Mouse (Mus musculus): Measurements from ENCODE around the gene Pla2g4b. TPM values are rescaled to one million over a fixed set of nuclear protein-coding genes. Genes with fewer than 3 reads are reported as not detected.

The Pla2g4b gene
- total RNA-seq, 1 experiment from 2014 or later: 2.4 TPM

DNA sequence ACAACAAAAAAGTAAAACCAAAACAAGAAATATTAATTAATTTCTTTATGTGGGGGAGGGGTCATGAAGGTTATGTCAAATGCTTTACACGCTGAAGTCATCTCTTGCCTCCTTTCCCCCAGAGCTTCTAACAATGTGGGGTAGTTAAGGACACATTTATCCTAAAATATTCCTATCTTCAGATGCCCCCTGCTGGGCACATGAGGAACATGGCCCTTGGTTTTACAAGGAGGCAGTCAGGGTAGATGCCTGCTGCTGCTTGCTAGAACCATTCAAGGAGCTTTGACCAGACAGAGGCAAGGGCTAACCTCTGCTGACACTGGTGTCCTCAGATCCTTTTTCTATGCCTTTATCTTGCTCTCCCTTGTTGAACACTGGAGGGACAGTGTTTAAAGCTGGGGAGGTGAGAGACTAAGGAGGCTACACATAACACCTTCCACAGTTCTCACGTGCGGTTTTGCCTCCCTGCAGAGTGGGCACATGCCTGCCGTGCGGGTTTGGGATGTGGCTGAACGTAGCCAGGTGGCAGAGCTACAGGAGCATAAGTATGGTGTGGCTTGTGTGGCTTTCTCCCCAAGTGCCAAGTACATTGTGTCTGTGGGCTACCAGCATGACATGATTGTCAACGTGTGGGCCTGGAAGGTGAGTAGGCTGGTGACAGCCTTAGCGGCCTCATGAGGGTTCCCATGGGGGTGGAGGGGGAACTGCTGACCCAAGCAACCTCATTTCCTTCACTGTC is 21.6 kb upstream of the Pla2g4b start:
- peak; percentile 51; the same call in 1 of the 2 replicates for ATAC-seq (replicated peaks; ENCODE audit: insufficient number of reproducible peaks, low FRiP score, low TSS enrichment, poor library complexity, severe bottlenecking)

DNA sequence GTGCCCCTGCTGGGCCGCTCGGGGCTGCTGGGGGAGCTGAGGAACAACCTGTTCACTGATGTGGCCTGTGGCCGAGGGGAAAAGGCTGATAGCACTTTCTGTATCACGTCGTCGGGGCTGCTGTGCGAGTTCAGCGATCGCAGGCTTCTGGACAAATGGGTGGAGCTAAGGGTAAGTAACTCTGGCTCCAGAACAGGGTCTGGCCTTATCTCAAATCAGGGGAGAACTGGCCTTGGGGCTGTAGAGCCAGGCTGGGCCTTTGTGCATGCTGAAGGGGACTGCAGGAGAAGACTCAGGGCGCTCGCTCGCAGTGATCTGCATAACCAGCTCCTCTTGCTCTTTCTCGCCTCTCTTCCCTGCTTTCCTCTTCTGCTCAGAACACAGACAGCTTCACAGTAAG is 20.3 kb upstream of the Pla2g4b start:
- ATAC-seq (replicated peaks; ENCODE audit: insufficient number of reproducible peaks, low FRiP score, low TSS enrichment, poor library complexity, severe bottlenecking): no peak

DNA sequence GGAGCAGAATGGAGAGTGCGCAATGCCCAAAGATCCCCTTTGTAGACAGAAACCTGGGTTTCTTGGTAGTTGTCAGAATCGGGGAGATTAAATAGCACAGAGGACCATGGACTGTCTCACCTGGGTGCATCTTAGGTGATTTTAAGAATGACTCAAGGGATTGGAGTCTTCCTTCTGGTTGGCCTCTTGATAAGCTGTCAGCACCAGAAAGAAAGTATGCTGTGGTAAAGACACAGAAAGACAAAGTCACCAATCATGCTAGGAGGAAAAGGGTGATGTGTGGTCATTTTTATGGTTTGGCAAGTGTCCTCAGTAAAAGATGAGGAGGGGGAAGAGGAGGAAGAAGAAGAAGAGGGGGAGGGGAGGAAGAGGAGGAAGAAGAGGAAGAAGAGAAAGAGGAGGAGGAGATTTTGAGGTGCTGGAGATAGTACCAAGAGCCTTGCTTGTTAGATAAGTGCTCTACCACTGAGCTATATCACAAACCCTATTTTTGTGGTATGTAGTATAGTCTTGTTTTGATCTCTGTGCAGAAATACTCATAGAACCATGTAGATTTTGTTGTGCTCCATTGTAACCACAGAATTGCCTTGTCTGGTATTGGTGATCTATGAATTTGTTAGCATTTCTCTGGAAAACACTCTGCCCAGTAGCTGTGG is 19.3 kb upstream of the Pla2g4b start:
- ATAC-seq (replicated peaks; ENCODE audit: insufficient number of reproducible peaks, low FRiP score, low TSS enrichment, poor library complexity, severe bottlenecking): no peak

DNA sequence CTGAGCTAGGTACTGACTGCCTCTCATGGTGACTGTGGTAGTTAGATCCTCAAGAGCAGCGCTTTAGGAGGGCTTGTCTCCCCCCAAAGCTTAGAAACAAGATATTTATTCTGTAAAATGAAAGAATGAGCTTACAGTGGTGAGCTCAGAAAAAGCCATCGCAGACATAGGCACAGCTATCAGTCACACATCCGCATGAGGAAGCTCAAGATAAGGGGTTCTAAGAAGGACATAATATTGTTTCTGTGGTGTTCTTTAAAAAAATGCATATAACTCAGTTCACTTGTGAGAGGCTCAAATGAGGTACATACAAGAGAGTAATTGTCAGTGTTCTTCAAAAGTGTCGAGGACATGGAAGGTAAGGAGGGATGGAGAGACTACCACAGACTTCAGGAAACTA is 17.3 kb upstream of the Pla2g4b start:
- no peak for ATAC-seq (replicated peaks; ENCODE audit: insufficient number of reproducible peaks, low FRiP score, low TSS enrichment, poor library complexity, severe bottlenecking)

DNA sequence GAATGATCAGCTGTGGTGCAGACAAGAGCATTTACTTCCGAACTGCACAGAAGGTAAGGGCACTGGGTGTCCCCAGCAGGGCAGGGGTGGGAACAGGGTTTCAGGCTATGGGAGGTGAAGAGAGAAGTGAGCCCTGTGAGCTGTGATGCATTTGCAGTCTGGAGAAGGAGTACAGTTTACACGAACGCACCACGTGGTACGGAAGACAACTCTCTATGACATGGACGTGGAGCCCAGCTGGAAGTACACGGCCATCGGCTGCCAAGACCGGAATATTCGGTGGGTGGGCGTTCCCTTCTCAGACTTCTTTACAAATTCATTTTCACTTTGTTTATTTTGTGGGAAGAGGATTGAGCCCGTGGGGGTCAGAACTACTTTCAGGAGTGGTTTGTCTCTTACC is 15.6 kb upstream of the Pla2g4b start:
- ATAC-seq (replicated peaks; ENCODE audit: insufficient number of reproducible peaks, low FRiP score, low TSS enrichment, poor library complexity, severe bottlenecking): no peak

DNA sequence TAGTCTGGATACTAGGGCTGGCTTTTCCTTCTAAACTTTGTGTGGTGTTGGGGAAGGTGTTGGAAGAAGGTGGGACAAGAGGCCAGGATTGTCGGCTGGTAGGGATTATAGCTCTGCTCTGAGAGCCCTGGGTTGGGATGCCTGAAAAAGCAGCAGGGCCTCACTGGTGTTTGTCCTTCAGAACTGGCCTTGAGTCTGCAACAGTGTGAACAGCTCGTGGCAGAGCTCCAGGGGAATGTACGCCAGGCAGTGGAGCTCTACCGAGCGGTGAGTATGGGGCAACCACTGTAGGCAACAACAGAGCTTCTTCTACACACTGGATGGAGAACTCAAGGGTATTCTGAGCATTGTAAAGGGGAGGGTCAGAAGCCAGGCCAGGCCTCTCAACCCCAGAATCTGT is 8.9 kb upstream of the Pla2g4b start:
- no peak for ATAC-seq (replicated peaks; ENCODE audit: insufficient number of reproducible peaks, low FRiP score, low TSS enrichment, poor library complexity, severe bottlenecking)

DNA sequence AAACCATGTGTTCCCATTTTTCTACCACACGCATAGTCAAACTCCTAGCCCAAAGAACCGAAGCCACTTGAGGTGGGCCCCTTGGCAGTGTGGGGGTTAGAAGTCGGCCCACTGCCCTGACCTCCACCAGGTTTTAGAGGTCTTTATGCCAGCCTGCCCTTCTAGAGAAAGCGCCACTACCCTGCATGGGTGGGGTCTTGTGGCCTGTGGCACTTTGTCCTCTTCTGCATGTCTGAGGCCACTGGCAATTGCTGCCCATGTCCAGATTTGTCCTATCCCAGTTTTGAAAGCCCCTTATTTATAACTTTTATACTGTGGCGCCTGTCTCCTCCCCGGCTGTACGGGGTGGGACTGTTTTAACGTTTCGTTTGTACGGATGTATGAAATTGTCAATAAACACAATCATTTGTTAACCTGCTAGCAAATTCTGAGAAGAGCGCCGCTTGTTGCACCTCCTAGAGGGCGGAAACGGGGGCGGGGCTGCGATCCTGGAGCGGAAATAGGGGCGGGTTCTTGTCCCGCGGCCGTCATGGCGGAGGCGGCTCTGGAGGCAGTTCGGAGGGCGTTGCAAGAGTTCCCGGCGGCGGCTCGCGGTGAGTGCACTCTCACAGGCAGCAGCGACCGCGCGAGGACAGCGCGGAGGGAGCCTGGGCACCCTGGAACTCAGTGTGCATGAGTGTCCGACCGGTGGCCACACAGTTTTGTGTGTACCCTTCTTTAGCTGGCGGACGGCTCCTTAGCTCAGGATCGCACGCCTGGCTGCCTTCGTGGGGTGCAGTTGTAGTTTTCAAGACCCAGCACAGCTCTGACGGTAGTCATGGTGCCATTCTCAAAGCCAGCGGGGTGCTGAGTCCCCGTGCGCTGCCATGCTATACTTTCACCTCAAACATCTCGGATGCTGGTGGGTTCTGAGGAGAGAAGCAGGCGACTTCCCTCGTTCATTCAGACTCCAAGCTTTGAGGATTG is 6.0 kb upstream of the Pla2g4b start, which contains the start of the genes Jmjd7 and Gm28042:
Gene Jmjd7, plus strand, starts transcription at position 500 of the 966 bp plus-strand sequence.
Gene Gm28042, plus strand, starts transcription at position 510 of the 966 bp plus-strand sequence.
- peak; percentile 90 for ATAC-seq (replicated peaks; ENCODE audit: insufficient number of reproducible peaks, low FRiP score, low TSS enrichment, poor library complexity, severe bottlenecking)

DNA sequence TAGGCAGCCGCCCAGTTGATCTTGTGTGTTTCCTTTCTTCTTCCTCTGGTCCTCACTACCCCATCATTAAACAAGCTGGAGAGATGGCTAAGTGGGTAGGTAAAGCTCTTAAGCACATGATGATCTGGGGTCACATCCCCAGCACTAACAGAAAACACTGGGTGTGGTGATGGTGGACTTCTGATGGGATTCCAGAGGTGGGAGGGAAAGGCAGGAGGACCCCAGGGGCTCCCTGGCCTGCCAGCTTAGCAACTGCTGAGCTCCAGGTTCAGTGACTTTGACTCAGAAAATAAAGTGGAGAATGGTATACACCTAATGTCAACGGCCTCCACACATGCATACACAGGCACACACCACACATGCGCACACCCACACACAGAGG is 5.3 kb upstream of the Pla2g4b start:
- no peak for ATAC-seq (replicated peaks; ENCODE audit: insufficient number of reproducible peaks, low FRiP score, low TSS enrichment, poor library complexity, severe bottlenecking)

DNA sequence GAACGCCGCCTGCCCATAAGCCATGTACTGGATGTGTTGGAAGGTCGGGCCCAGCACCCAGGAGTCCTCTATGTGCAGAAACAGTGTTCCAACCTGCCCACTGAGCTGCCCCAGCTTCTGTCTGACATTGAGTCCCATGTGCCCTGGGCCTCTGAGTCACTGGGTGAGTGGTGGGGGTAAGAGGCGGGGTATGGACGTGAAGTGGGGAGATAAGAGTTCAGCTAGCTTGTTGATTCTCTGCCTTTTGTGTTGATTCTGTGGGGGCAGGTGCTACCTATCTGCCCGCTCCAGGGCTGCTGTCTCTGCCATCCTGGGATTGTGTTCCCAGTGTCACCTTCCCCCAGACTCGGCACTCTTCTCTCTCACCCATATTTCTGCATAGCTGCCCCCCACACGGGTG is 2.8 kb upstream of the Pla2g4b start:
- ATAC-seq (replicated peaks; ENCODE audit: insufficient number of reproducible peaks, low FRiP score, low TSS enrichment, poor library complexity, severe bottlenecking): no peak

DNA sequence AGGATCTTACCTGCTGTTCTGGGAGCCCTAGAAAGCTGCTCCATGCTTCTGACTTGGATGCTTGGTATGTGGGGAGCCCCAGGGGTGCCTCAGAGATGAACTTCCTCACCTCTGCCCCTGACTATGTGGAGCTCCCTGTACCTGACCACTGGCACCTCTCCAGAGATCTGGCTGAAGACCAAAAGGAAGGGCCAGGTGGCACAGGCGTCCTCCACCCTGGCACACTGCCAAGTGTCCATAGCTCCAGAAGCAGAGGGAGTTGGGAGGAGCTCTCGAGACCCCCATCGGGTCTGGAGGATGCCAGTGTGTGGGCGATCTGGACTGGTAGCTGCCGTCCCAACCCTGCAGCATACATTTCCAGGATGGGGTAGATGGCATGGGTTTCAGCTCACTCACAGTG is 509 bp downstream of the Pla2g4b start:
- ATAC-seq (replicated peaks; ENCODE audit: insufficient number of reproducible peaks, low FRiP score, low TSS enrichment, poor library complexity, severe bottlenecking): no peak

DNA sequence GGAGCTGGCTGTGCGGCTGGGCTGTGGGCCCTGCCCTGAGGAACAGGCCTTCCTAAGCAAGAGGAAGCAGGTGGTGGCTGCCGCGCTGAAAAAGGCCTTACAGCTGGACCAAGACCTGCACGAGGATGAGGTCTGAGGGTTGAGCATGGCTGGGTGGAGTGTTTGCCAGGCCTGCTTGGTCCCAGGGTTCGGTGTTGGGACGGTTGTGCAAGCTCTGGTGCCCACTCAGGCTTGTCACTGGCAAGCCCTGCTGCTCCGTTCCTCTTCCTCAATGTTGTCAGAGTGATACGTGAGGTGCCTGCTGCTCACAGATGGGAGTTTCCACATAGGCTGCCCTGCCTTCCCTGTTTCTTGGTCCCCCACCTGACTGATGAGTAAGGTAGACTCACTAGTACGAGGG is 4.5 kb downstream of the Pla2g4b start:
- no peak for ATAC-seq (replicated peaks; ENCODE audit: insufficient number of reproducible peaks, low FRiP score, low TSS enrichment, poor library complexity, severe bottlenecking)

DNA sequence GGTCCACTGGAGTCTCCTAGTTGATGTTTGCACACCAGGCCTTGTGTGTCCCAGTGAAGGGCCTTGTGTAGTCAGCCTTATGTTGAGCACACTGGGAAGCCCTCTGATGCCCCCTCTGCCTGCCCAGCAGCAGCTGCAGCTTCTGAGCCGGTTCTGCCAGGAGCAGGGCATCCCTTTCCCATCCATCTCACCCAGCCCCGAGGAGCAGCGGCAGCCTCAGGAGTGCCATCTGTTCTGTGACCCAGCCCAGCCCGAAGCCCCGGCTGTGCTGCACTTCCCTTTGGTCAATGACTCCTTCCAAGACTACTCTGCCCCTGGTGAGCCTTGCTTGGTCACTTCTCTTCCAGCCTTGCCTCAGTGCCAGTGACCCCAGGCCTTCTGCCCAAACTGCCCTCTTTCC is 7.8 kb downstream of the Pla2g4b start:
- no peak for ATAC-seq (replicated peaks; ENCODE audit: insufficient number of reproducible peaks, low FRiP score, low TSS enrichment, poor library complexity, severe bottlenecking)

DNA sequence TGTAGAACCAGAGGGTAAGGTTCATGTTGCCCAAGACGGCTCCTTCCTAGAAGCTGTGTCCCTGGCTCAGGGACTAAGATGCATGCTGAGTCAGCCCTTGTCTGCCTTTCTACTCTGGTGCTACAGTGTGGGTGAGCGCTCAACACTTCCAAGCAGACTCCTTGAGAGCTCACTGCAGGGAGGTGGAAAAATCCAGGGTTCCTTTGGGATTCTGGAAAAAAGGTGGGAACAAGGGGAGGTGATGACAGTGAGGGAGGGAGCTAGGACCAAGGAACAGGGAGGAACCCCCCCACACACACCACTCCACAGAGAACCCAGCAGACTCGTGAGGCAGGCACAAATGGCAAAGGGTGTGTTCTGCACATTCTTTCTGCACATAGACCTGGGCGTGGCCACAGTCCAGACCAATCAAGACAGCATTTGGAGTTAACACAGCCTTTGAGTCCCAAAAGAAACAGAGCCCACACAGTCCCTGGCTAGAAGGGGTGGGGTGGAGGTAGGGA is 10.9 kb downstream of the Pla2g4b start:
- ATAC-seq (replicated peaks; ENCODE audit: insufficient number of reproducible peaks, low FRiP score, low TSS enrichment, poor library complexity, severe bottlenecking): no peak

DNA sequence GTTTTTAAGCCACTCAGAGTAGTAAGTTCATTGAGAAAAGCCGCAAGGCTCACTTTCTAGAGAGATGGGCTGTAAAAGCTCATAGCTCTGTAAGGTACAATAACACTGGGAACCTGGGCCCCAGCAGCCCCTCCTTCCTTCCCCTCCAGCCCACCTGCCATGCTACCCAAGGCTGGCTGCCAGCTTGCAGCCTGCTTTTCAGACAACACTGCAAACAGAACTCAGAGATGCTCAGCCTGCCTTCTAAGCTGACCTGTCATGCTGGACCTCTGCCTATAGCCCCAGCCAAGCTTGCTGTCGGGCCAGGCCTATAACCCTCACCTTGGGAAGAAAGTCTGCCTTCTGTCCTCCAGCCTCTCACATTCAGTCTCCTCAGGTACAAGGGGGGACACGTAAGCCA is 11.5 kb downstream of the Pla2g4b start:
- no peak for ATAC-seq (replicated peaks; ENCODE audit: insufficient number of reproducible peaks, low FRiP score, low TSS enrichment, poor library complexity, severe bottlenecking)

DNA sequence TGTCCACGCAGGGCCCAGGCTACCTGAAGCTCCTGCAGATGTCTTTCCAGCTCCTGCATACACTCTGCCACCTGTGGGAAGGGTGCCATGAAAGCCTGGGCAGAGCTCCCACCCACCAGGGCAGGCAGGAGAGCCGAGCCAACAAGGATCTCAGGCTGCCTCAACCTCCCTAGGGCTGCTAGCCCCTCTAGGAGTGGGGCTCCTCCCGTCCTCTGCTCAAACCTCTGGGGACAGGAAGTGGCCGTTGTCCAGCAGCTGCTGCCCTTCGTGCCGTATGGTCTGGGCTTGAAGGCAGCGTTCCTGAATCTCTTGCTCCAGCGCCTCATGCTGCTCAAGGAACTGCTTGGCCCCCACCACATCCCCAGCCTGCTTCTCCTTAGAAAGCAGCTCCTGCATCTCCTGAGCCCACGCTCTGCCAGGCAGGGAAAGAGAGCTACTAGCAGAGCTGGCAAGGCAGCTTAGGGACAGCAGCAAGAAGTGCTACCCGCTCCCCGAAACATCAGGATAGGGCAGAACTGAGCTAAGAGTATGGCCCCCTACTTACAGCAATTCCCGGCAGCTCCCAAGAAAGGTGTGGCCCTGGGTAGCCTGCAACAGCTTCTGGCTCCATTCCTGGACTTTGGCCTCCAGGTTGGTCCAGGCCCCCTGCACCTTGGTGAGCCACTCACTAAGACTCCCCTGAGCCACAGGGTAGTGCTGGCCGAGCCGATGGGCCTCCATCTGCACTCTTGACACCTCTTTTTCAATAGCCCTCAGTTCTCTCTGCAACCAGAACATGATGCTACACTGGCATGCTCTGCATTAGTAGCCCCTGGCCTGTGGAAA is 13.5 kb downstream of the Pla2g4b start:
- no peak for ATAC-seq (replicated peaks; ENCODE audit: insufficient number of reproducible peaks, low FRiP score, low TSS enrichment, poor library complexity, severe bottlenecking)

DNA sequence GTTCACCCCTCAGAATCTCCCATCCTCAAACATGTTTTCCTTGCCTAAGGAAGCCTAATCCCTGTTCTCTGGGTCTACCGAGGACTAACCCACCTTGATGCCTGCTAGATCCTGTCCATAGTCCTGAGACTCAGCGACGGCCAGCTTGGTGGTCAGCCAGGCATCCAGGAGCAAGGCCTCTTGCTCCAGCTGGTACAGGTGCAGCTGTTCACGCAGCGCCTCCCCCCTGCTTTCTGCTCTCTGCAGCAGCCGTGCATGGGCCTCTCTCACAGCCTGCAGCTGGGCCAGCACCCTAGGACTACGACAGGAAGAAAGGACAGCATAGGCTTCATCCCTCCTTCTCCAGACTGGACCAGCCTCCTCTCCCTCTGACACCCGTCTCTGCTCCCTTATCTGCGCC is 15.0 kb downstream of the Pla2g4b start:
- ATAC-seq (replicated peaks; ENCODE audit: insufficient number of reproducible peaks, low FRiP score, low TSS enrichment, poor library complexity, severe bottlenecking): no peak

DNA sequence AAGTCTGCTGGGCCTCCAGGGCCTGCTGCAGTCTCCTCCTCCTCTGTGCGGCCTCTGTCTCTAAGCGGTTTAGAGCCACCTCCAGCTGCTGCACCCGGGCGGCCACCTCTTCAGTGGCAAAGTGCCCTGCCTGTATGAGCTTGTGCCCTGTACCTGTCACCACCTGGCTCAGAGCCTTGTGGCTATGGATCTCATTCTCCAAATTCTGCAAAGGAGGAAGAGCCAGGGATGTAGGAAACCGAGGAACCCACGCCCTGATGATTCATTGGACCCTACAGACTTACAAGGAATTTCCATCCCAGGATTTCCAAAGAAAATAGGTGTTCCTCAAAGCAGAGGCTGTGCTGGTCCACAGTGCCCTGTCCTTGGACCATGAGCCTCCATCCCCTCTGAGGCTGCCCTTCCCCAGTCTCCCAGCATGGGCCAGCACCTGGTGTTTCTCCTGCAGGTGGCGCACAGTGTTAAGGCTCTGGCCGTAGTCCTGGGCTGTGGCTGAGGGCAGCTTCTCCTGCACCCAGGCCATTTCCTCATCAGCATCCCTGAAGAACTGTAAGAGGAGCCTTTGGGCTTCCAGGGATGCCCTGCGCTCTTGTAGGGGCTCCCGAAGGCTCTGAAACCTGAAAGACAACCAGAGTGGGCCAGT is 16.5 kb downstream of the Pla2g4b start:
- 0 out of 2 replicates have a peak, but pooled peaks have one; percentile 20 for ATAC-seq (replicated peaks; ENCODE audit: insufficient number of reproducible peaks, low FRiP score, low TSS enrichment, poor library complexity, severe bottlenecking)

DNA sequence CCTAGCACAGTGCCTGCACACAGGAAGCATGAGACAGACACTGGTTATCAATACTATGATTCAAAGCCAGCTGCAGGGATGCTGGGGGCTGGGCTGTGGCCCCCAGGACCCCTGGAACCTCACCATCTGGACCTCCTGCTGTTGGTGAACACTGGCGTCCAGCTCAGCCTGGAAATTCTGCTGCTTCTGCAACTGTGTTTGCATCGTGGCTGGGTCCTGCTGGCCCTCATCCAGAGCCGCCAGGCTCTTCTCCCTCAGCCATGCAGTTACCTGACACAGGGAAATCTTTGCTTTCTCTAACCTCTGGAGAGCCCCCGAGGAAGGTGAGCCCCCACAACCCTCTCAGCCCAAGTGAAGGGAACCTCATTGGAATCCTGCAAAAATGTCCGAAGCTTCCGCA is 18.2 kb downstream of the Pla2g4b start:
- no peak for ATAC-seq (replicated peaks; ENCODE audit: insufficient number of reproducible peaks, low FRiP score, low TSS enrichment, poor library complexity, severe bottlenecking)
